Mouse (Mus musculus): Measurements from ENCODE around the gene Poln. TPM values are rescaled to one million over a fixed set of nuclear protein-coding genes. Genes with fewer than 3 reads are reported as not detected.
A peak's percentile ranks its signal among the peaks of the same experiment; 100 is the strongest.

The Poln gene
- polyA plus RNA-seq, 1 experiment = 1.5 TPM

DNA sequence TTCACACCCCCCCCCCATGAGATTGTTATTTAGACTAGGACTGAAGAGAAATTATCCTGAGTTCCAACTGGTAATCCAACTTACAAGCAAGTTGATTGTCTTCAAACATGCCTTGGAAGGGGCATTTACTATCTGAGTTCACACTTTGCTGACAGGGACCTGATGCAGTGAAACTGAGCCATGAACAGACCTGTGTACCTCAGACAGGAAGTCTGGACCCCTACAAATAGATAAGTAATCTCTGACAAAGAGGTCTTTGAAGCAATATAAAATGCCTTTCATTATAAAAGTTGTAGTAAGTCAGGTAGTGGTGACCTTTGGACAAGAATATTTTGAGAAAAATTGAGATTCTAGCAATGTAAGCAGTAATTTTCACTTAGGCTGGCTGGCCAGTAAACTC is 20.8 kb downstream of the Poln start:
- H3K4me1 ChIP-seq (ENCODE audit: control insufficient read depth, insufficient read depth, low read length) = peaks cover 2% of the 10 kb centered on the region; the same call in 1 of the 2 replicates
- H3K4me3 ChIP-seq (ENCODE audit: insufficient read depth, low read length) = no peak overlapping the region
- TF ChIP-seq POLR2A (IDR thresholded peaks at IDR 0.05; ENCODE audit: borderline replicate concordance, low read depth, low read length) (no peak), CTCF (IDR thresholded peaks at IDR 0.05; ENCODE audit: low read depth, low read length) (no peak)
- H3K27ac ChIP-seq (ENCODE audit: insufficient read depth, low read depth, low read length) = no peak overlapping the region

DNA sequence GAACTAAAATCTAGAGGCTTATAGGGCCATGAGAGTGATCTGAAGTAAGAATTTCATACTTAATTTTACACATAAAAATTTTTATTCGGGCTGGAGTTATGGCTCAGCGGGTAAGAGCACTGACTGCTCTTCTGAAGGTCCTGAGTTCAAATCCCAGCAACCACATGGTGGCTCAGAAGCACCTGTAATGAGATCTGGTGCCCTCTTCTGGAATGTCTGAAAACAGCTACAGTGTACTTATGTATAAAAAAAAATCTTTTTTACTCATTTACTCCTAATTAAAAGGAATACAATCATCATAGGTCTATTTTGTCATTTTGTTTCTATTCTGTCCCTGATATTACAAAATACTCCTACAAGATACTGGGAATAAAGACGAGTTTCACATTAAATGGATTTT is 21.7 kb downstream of the Poln start:
- Histone ChIP-seq H3K27ac (ENCODE audit: insufficient read depth, low read depth, low read length) (no peak overlapping the region), H3K4me1 (ENCODE audit: control insufficient read depth, insufficient read depth, low read length) (peaks cover 2% of the 10 kb centered on the region; the same call in 1 of the 2 replicates), H3K4me3 (ENCODE audit: insufficient read depth, low read length) (no peak overlapping the region)
- no peak for TF ChIP-seq CTCF (IDR thresholded peaks at IDR 0.05; ENCODE audit: low read depth, low read length)
- no peak for TF ChIP-seq POLR2A (IDR thresholded peaks at IDR 0.05; ENCODE audit: borderline replicate concordance, low read depth, low read length)

DNA sequence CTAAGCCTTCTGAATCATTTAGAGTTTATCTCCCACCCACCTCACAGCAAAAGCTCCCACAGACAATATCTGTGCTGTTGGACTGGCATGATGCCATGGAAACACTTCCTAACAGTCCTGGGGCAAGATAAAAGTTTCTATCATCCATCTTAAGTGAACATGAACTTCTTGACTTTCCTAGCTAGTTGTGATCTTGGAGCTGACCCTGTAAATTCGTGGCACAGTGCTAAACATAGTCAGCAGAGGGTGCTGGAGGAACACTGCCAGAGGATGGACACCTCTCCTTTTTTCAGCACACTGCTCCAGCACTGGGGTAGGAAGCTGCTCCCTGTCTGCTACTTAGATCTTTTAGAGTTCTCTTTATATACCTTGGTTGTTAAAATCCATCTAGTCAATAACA is 29.5 kb downstream of the Poln start:
- H3K4me1 ChIP-seq (ENCODE audit: control insufficient read depth, insufficient read depth, low read length) = no peaks in the 10 kb centered on the region
- H3K27ac ChIP-seq (ENCODE audit: insufficient read depth, low read depth, low read length) = no peak overlapping the region
- TF ChIP-seq CTCF (IDR thresholded peaks at IDR 0.05; ENCODE audit: low read depth, low read length) (0 out of 2 replicates have a peak, but pooled peaks have one; percentile 11), POLR2A (IDR thresholded peaks at IDR 0.05; ENCODE audit: borderline replicate concordance, low read depth, low read length) (no peak)
- no peak overlapping the region for H3K4me3 ChIP-seq (ENCODE audit: insufficient read depth, low read length)

DNA sequence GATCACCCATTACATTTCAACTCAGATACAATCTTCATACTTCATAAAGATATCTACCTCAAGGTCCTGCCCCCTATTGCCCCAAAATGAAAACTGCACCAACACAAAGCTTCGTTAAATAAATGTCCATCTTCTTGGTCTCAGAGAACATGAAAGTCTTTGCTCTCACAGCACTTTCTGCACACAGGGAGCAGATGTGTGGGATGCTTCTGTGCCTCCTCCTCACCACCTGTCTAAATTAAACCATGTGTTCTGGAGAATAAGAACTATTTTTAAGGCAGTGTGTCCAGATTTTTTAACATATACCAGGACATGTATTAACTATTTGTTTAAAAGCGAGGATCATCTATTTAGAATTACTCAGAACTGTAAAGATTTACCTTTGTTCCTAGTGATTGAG is 36.5 kb downstream of the Poln start:
- no peak for TF ChIP-seq CTCF (IDR thresholded peaks at IDR 0.05; ENCODE audit: low read depth, low read length)
- TF ChIP-seq POLR2A (IDR thresholded peaks at IDR 0.05; ENCODE audit: borderline replicate concordance, low read depth, low read length) = no peak
- Histone ChIP-seq H3K27ac (ENCODE audit: insufficient read depth, low read depth, low read length) (no peak overlapping the region), H3K4me1 (ENCODE audit: control insufficient read depth, insufficient read depth, low read length) (no peaks in the 10 kb centered on the region), H3K4me3 (ENCODE audit: insufficient read depth, low read length) (no peak overlapping the region)

DNA sequence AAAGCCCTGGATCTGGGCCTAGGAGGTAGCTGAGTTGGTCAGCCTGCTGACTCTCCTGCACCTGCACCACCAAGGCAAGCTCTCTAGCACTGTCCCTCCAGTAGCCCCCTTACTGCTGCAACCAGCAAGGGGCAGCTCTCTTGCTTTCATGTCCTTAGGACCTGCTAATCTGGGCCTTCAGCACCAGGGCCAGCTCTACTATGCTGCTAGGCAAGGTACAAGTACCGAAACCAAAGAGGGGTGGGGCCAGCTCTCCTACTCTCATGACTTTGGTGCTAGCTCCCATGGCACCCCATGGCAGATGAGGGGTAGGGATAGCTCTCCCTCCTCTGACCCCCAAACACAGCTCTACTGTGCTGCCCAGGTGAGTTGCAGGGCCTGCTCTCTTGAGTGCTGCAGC is 45.1 kb downstream of the Poln start:
- H3K4me1 ChIP-seq (ENCODE audit: control insufficient read depth, insufficient read depth, low read length) = no peaks in the 10 kb centered on the region
- no peak overlapping the region for H3K4me3 ChIP-seq (ENCODE audit: insufficient read depth, low read length)
- no peak overlapping the region for H3K27ac ChIP-seq (ENCODE audit: insufficient read depth, low read depth, low read length)
- no peak for TF ChIP-seq CTCF (IDR thresholded peaks at IDR 0.05; ENCODE audit: low read depth, low read length)
- no peak for TF ChIP-seq POLR2A (IDR thresholded peaks at IDR 0.05; ENCODE audit: borderline replicate concordance, low read depth, low read length)

DNA sequence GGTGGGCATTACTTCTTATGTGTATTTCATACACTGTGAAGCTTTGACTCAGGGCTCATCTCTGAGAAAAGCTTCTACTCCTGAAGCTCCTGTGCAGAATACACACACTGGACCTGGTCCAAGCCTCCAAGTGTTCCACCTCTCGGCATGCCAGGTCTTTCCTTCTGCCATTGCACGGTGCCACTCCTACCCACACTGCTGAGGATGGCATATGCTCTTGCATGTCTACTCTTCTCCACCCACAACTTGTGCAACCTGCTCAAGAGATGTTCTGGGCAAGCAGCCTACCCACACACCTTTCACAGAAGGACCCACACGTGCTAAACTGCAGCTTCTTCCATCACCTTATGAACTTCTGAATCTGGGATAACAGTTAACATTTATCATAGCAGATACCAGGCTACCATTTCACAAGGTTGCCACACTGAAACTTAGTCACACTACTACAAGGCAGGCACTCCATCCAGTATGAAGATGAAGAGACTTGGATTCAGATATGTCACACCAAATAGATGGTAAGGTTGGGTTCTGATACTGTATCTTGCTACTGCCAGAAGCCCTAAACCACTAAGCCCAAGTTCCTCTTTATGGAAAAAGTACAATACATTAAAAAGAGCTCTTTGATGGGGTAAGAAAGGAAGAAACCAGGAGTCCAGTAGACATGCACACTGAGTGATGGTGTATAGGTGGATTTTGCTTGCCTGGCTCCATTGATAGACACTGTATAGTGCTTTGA is 50.0 kb downstream of the Poln start:
- Histone ChIP-seq H3K4me3 (ENCODE audit: insufficient read depth, low read length) (no peak overlapping the region), H3K4me1 (ENCODE audit: control insufficient read depth, insufficient read depth, low read length) (no peaks in the 10 kb centered on the region), H3K27ac (ENCODE audit: insufficient read depth, low read depth, low read length) (no peak overlapping the region)
- no peak for TF ChIP-seq POLR2A (IDR thresholded peaks at IDR 0.05; ENCODE audit: borderline replicate concordance, low read depth, low read length)
- TF ChIP-seq CTCF (IDR thresholded peaks at IDR 0.05; ENCODE audit: low read depth, low read length) = no peak

DNA sequence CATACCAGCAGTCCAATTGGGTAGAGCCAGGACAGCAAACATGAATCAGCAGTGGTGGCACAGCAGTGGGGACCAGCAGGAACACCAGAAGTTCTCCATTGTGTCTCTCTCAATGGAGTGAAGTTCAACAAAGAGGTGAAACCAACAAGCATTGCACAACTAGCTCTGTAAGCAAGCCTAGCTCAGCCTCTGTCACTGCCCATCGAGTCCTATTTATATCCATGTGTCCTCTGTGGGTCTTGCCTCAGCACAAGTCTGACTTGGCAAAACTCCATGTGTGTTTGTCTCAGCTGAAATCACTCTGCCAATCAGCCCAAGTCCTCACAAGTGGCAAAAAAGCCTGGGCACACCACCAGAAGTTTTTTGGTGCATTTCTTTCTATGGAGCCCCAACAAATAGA is 63.6 kb downstream of the Poln start:
- Histone ChIP-seq H3K27ac (ENCODE audit: insufficient read depth, low read depth, low read length) (peak overlapping the region; percentile 51), H3K4me1 (ENCODE audit: control insufficient read depth, insufficient read depth, low read length) (peaks cover 14% of the 10 kb centered on the region), H3K4me3 (ENCODE audit: insufficient read depth, low read length) (no peak overlapping the region)
- no peak for TF ChIP-seq CTCF (IDR thresholded peaks at IDR 0.05; ENCODE audit: low read depth, low read length)
- no peak for TF ChIP-seq POLR2A (IDR thresholded peaks at IDR 0.05; ENCODE audit: borderline replicate concordance, low read depth, low read length)

DNA sequence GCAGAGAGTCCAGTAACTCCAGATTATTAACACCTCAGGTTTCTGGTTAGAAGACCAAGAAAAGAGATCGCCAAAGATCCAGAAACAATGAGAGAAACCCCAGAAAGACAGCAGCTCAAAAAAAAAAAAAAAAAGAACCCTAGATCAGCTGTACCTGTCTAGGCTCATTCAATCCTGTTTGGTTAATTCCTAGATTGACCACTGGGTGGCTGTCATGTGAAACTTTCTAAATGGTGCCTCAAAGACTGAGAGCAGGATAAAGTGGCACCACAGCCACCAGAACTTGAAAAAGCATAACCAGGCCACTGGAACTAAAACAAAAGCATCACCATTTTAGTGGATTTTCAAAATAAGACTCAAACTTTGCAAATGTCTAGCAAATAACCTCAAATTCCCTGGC is 71.9 kb downstream of the Poln start:
- TF ChIP-seq POLR2A (IDR thresholded peaks at IDR 0.05; ENCODE audit: borderline replicate concordance, low read depth, low read length) = no peak
- TF ChIP-seq CTCF (IDR thresholded peaks at IDR 0.05; ENCODE audit: low read depth, low read length) = no peak
- Histone ChIP-seq H3K27ac (ENCODE audit: insufficient read depth, low read depth, low read length) (no peak overlapping the region), H3K4me3 (ENCODE audit: insufficient read depth, low read length) (no peak overlapping the region), H3K4me1 (ENCODE audit: control insufficient read depth, insufficient read depth, low read length) (peaks cover 8% of the 10 kb centered on the region; the same call in 1 of the 2 replicates)

DNA sequence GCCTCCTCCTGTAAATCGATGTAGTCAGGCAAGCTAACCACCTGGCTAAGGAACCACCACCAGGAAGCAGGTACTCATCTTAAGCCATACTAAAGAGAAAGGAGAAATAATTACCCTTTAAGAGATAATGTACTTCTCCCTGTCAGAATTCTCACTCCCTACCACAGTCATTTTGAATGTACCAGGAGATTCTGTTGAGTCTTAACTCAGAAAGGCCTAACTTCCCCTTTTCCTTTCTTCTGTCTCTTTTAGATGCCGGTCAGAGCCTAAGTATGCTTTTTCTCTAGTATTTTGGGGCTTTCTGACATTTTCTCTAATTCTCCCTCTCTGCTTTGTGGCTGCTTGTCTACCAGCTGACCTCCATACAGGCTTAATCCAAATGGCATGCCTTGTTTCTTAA is 76.2 kb downstream of the Poln start:
- Histone ChIP-seq H3K4me3 (ENCODE audit: insufficient read depth, low read length) (no peak overlapping the region), H3K4me1 (ENCODE audit: control insufficient read depth, insufficient read depth, low read length) (0 out of 2 replicates have a peak, but pooled peaks cover 3% of the 10 kb centered on the region), H3K27ac (ENCODE audit: insufficient read depth, low read depth, low read length) (no peak overlapping the region)
- TF ChIP-seq CTCF (IDR thresholded peaks at IDR 0.05; ENCODE audit: low read depth, low read length) (no peak), POLR2A (IDR thresholded peaks at IDR 0.05; ENCODE audit: borderline replicate concordance, low read depth, low read length) (no peak)

DNA sequence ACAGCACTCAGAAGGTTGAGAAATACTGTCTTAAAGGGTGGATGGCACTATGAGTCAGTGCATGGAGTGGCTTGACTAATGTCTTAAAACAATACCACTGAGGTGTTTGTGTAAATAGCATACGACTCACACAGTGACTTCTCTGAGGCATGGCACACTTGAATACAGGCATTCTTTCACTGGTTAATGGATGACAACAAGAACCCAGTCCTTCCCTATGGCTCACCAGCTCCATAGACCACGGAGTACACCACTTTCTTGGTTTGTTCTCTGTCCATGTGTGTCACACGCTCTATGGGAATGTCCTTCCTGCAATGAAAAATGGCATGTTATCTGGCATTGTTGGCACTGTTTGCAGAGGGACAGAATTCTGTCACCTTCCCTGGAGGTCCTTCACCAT is 136.7 kb downstream of the Poln start:
- H3K4me3 ChIP-seq (ENCODE audit: insufficient read depth, low read length) = no peak overlapping the region
- no peak overlapping the region for H3K27ac ChIP-seq (ENCODE audit: insufficient read depth, low read depth, low read length)
- H3K4me1 ChIP-seq (ENCODE audit: control insufficient read depth, insufficient read depth, low read length) = 0 out of 2 replicates have a peak, but pooled peaks cover 4% of the 10 kb centered on the region
- TF ChIP-seq CTCF (IDR thresholded peaks at IDR 0.05; ENCODE audit: low read depth, low read length) (no peak), POLR2A (IDR thresholded peaks at IDR 0.05; ENCODE audit: borderline replicate concordance, low read depth, low read length) (no peak)

Data from bone marrow macrophage, adult 2 months (primary cell).